Mouse (Mus musculus) gastrocnemius, postnatal 25 days (tissue): ENCODE data around the gene Sept9. TPM values are rescaled to one million over a fixed set of nuclear protein-coding genes. Genes with fewer than 3 reads are reported as not detected.
A peak's percentile ranks its signal among the peaks of the same experiment; 100 is the strongest.

Source experiments
- DNase-seq: peaks from one replicate; pipeline ENCODE4 v3.0.0; 2022
- total RNA-seq, 2 experiments: library from RNA; stranded (reverse); gene quantifications; 1 replicate in 1 of 2; 2 replicates in 1 of 2; pipeline ENCODE4 v1.2.3; 2021

Gene Sept9
- total RNA-seq, 2 experiments from 2014 or later: 13.8 to 16.2 TPM

DNA sequence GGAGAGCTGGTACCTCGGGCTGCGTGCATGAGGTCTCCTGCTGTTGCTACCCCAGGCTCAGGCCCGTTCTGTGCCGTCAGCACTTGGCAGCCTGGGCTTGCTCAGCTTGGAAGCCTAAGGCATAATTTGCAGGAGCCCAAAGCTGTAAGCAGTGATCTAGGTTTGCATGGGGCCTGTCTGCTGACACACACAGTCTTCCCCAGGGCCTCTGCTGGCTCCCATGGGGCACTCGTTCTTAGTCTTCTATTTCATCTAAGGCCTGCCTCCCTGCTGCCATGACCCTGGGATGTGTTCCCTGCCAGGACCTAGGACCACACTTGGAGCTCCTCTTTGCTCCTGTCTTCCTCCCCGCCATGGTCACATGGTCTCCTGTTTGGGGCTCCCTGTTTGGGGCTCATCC, 21.7 kb downstream of the Sept9 start:
- DNase-seq: peak; percentile 37

DNA sequence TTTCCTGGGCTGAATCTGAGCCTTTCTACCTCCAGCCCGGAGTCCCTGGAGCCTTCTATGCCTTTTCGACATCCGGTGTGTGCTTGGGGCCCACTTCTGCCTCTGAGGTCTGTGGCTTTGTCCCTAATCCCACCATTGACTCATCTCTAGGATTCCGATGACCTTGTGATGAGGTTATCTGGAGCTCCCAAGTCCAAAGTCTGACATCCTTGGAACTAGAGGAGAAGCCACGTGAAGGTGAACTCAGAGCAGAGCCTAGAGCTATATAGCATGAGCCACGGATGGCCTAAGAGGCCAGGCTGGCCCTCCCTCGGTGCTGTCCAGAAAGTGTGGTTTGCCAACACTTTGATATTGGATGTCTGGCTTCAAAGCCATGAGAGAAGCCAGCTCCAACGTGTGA, 23.4 kb downstream of the Sept9 start:
- DNase-seq: no peak

DNA sequence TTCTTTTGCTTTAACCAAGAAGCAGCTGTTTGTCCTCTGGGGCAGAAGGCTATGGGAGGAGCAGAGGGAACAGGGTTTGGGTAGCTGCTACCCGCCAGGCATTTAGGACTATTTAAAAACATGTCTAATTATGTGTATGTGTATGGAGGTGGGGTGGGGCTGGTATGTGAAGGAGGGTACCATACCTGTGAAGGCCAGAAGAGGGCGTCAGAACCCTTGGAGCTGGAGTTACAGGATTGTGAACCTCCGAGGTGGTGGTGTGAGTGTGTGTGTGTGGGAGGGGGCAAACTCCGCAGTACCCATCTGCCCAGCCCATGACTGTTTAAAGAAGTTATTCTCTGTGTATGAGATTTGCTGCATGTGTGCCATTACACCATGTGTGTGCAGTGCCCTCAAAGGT, 25.3 kb downstream of the Sept9 start:
- DNase-seq: no peak

DNA sequence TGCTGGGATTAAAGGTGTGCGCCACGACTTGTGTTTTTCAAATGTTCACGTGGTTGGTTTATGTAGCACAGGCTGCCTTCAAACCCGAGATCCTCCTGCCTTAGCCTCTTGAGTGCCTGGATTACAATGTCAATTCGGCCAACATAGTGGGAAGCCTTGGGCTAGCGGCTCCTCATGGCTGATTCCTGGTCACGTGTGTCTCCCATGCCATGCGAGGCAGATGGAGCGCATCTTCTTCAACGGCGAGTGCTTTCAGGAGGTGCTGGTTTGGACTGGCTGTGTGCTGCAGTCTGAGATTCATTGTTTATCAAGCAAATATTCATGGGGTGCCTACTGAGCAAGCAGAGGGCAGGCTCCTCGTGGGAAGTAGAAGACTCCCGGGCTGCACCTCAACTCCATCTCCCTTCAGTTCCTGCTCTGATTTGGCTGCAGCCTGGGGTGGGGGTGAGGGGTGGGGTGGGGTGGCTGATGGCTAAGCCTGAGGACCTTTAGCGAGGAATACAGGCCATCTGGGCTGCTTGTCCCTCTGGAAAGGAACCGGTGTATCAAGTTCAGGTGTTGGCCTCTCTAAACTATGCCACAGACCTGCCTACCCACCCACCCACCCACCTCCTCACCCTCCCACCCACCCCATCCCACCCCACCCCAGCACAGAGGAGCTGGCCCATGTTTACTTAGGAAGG, 26.2 kb downstream of the Sept9 start:
- DNase-seq: no peak

DNA sequence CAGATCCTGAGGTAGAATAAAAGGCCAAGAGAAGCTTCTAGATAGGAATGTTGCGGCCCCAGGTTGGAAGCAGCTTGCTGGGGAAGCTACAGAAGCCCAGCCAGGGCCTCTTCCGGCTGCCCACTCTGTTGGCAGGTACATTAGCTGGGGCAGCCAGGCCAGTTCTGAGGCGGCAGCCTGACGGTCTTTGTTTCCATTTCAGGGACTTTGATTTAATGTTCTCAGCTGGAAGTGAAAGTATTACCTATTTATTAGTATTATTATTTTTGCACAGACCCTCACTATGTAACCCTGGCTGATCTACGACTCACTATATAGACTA, 26.7 kb downstream of the Sept9 start:
- DNase-seq: no peak

DNA sequence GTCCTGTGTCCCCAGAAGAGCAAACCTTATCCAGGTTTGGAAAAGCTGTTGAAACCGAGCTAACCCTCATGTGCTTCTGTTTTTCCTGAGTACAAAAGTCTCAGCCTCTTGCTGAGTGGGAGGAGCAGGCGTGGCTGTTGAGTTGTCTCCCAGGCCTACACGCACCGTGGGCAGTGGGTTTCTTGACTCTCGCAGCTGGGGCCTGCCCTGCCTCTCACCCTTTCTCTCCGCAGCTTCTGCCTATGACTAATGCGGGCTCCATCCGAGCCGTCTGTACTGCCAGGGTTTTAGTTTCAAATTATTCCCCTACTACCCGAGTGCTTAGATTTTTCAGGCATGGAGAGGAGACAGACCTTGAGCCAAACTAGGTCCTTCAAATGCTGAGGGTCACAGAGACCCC, 28.7 kb downstream of the Sept9 start:
- DNase-seq: no peak

DNA sequence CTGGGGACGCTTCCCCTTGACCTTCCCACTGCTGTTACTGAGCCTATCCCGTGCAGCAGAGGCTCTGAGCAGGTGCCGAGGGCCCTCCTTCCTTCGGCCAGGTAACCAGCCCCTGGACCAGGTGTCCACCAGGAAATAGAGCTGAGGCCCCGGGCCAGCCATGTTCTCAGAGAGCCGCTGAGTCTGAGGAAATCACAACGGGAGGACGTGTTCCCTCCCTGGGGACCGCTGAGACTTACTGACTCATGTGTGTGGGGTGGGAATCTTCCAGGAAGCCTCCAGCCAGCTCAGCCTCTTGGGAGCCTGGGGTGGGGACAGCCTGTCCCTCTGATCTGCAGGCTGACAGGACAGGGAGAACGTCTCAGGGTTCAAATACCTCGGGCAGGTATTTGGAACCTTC, 32.1 kb downstream of the Sept9 start:
- DNase-seq: peak; percentile 72

DNA sequence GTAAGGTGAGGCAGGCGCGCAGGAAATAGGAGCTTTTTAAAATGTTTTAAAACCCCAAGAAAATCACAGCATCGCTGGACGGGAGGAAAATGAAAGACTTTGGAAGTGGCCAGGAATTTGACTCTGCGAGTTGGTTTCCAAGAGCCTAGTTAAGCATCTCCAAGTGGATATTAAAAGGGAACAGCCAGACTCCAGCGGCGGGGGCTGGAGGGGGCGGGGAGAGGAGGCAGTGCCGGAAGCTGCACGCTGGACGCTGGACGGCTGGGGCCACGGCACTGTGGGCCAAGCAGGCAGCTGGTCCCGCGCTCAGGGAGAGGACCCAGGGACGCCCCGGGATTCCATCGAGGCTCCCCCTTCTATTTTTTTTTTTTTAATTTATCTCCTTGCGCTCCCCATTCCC, 32.6 kb downstream of the Sept9 start:
- DNase-seq: peak; percentile 82

DNA sequence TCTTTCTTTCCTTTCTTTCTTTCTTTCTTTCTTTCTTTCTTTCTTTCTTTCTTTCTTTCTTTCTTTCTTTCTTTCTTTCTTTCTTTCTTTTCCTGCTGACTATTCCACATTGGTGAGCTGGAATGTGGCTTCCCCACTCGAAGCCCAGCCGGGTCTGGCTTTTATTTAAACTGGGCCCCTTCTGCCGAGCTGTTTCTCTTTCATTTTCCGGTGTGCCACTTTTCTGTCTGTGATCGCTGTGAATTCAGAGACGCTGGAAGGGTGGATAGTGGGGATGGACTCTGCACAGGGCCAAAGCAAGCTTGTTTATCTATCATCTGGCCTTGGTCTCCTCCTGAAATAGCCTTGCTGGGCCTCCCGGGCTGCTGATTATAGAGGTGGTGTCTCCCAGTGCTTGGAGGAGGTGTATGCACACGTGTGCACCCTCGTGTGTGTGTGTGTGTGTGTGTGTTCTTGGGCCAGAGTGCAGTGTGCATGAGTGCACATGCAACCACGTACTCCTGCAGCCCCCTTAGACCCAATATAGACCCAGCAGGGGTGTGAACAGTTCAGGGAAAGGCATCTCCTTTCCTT, 33.5 kb downstream of the Sept9 start:
- DNase-seq: no peak

DNA sequence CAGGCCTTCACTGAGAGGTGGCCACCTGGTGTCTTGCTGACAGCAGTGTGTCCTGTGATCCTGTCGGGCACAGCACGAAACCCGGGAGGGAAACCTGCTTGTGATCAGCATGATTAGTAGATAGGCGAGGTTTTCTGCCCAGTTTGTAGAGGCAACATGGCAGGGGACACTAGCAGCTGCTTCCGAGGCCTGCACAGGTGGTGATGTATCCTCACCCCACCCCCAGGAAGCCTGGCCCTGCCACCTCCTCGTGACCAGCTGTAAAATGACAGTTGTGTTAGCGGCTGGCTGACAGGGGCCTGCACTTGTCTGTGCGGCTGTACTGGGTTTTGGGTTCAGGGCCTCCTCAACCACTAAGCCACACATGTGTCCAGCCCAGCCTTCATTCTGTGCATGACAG, 34.4 kb downstream of the Sept9 start:
- no peak for DNase-seq

DNA sequence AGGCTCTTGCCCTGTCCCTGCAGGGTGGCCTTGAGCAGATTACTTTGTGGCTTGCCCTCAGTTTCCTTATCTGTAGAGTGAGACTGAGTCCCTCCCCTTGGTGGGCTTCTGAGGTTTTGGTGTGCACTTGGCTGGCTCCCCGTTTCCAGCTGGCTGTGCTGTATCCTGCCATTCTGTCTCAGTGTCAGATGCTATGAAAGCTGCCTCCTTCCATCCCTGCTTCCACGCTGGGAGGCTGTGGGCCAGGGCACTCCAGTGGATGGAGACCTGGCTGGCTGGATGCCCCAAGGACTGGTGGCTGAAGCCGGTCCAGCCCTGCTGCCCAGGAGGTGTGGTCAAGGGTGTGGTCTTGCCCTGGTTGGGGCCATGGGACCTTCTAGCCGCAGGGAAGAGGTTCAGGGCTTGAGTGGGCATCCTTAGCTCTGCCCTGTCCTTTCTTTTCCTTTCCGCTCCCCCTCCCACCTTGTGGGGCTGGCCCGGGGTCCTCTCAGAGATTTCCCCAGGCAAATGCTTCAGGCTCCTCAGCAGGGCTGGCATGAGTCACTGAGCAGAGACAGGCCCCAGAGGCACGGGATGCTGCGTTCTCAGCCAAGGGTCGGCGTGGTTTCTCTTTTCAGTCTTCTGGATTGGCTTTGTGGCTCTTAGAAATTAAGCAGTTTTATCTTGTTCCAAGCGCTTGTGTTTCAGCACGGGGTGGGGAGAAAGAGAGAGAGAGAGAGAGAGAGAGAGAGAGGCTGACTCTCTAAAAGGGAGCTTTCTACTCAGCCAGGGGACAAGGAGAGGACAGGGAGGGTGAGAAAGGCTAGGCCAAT, 35.8 kb downstream of the Sept9 start:
- peak; percentile 65 for DNase-seq

DNA sequence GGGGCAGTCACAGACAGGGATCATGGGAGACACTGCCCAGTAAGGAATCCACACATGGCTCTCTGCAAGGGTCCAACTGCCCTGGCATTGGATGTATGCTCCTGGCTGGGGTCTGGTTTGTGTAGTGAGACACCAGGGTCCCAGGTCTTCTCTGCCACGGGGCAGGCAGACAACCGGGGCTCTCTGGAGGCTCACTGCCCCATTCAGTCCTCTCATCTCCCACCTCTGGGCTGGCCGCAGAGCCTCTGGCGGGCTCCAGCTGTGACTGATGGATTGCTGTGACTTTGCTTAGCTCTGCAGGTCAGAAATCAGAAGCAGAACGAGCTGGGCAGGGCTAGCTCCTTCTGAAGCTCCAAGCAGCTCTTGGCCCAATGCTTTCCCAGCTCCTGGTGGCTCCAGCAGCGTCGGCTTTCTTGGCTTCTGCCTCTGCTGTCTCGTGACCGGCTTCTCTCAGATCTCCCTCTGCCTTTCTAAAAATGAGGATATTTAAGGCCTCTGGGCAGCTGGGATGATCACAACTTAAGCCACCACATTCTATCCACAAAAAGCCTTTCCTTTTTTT, 36.5 kb downstream of the Sept9 start:
- peak; percentile 61 for DNase-seq

DNA sequence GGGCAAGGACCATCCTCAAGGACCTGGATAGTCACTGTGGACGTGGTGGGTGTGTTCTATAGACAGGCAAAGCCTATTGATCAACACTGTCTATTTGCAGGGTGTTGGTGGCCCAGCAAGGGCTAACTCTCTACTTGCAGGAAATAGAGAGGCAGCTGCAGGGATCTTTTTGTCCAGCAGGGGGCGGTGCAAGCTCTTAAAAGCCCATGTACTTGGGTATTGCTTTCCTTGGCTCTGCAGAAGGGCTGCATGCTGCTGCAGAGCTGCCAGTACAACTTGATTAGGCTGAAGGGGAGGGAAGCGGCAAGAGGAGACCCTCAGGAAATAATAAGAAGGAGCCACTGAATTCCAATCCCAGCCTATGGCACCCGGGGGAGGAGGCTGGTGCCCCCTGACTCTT, 38.7 kb downstream of the Sept9 start:
- peak; percentile 83 for DNase-seq

DNA sequence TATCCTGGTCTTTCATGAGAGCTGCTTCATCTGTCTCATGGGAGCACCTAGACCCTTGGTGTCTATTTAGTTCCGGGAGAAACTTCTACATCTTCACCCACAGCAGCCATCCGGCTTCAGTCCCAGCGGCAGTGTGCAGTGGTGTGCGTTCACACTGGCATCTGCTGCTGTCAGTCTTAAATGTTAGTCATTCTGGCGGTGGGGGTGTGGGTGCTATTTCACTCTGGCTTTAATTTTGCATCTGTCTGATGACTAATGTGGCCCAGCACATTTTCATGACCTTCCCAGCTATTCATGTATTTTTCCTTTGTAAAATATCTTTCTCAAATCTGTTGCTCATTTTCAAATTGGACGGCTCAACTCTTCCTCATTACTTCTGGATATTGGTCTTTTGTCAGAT, 40.2 kb downstream of the Sept9 start:
- peak; percentile 55 for DNase-seq

DNA sequence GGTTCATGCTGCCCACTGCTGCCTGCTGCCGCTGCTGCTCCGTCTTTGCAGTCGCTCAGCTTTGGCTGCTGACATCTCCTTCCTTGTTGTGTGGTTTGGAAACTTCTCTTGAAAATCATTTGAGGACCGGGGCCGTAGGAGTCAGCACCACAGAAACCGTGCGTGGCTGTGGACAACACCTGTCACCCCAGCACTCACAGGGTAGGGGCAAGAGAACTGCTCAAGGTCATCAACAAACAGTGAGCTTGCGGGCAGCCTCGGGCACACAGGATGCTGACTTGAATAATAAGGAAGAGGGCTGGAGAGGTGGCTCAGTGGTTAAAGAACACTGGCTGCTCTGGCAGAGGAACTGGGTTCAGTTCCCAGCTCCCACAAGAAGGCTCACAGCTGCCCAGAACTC, 40.9 kb downstream of the Sept9 start:
- no peak for DNase-seq

DNA sequence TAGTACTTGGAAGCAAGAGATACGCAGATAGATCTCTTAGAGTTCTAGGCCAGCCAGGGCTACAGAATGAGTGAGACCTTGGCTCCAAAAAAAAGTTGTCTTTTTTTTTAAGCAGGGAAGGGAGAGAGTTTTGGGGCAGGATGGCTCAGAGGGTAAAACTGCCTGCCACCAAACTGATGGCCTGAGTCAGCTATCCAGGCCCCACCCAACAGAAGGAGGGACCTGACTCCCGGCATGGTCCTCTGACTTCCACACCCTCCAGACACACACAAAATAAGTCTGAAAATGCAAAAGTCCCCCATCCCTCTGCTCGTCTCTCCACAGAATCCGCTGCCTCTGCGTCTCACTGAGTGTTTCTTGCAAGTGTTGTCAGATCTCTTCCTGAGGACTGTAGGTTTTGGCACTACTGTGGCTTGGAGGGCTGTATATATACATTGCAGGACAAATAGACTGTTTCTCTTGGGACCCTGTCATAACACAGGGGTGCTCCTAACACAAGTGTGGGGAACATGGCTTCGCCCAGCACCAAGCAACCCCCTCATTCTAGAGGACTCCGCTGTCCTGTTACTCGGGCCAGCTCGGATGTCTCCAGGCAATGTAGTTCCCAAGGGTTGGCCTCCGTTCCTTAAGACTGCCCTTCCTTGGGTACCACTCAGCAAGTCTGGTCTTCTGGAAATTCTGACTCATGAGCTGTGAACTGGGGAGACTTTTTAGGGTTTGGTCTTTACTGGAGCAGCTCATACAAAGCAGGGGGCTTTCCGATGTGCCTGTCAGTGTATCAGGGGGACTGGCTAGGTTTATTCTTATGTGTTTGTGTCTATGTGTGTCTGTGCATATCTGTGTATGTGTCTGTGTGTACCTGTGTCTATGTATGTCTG, 41.6 kb downstream of the Sept9 start:
- no peak for DNase-seq

DNA sequence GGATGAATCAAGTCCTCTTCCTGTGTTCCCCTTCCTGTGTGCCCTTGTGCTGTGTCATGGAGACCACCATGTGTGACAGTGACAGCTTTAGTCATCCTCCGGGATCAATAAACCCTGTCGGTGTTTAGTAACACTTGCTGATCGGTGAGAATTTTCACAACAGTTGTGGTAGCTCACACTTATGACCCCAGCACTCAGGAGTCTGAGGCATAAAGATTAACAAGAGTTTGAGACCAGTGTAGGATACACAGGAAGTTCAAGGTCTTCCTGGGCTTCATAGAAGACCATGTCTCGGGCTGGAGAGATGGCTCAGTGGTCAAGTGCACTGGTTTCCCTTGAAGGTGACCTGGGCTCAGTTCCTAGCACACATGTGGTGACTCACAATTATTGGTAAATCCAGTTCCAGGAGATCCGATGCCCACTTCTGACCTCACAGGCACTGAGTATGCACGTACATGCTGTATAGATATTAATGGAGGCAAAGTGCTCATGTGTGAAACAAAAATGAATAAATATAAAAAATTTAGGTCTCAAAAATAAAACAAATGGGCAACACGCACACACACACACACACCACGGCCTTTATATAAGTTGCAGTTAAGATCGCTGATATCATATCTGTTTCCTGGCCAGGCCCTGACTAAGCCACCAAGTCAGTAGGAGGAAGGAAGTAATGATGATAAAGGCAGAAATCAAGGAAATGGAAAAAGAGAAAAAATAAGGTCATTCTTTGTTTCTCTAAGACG, 43.1 kb downstream of the Sept9 start:
- no peak for DNase-seq

DNA sequence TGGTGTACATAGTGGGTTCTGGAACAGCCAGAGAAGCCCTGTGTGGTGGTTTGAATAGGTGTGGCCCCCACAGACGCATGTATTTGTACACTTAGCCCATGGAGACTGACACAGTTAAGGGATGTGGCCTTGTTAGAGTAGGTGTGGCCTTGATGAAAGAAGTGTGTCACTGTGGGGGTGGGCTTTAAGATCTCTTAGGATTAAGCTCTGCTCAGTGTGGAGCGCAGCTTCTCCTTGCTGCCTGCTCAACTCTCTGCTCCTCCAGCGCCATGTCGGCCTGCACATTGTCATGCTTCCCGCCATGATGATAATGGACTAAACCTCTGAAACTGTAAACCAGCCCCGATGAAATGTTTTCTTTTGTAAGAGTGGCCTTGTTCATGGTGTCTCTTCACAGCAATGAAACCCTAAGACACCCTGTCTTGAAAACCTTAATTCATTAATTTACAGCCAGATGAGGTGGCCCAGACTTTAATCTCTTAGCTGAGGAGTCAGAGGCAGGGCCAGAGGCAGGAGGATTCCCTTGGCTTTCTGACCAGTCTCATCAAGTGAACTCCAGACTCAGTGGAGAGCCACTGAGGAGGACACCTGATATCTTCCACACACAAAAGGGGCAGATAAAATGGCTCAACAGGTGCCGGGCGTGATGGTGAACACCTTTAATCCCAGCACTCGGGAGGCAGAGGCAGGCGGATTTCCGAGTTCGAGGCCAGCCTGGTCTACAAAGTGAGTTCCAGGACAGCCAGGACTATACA, 44.3 kb downstream of the Sept9 start:
- DNase-seq: no peak

DNA sequence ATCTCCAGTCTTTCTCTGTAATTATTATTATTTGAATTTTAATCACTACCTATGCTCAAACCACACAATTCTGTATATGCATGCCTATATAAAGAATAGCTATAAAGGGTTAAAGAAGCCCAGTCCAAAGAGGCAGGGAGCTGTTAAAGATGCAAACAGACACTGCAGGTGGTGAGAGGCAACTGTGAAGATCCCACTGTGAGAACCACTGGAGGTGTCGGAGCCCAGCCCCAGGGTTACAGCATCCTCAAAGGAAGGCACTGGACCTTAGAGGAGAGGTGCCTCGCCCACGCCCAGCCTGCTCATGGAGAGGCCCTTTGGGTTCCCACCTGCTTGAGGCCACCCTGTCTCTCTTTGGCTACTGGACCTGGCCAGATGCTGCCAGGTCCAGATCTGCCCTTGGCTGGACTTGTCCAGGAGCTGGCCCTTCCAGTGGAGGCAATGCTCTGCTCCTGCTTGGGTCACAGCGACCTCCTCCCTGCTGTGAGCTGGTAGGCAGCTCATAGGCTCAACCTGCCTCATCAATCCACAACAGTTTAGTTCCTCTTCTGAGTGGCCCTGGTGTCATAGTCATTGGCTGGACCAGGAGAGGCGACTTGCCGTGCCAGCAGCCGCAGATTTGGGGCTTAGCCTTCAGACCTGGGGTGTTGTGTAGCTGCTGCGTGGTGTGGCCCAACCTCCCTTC, 45.7 kb downstream of the Sept9 start:
- DNase-seq: no peak

DNA sequence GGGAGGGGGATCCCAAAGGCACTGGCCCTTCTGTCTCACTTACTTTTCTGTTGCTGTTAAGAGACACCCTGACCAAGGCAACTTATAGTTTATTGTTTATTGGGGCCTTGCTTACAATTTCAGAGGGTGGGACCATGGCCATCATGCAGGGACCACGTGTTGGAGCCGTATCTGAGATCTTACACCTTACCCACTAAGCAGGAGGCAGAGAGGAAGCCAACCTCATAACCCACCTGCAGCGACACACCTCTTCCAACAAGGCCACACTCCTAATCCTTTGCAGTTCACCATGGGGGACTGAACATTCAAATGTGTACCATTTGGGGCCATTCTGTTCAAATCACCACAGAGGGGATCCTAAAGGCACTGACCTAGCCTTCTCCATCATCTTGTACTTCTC, 46.4 kb downstream of the Sept9 start:
- DNase-seq: no peak
